Mouse (Mus musculus) adrenal gland, postnatal 36 days (tissue): ENCODE results near the gene Pou3f3. TPM values are rescaled to one million over a fixed set of nuclear protein-coding genes. Genes with fewer than 3 reads are reported as not detected.

ENCODE experiments used
- DNase-seq, 2 experiments: peaks; one replicate each; pipeline ENCODE4 v3.0.0; 2021; ENCODE audit warnings: mixed read lengths in 1 of 2
- long read RNA-seq, 2 experiments: library from polyadenylated mRNA; stranded (forward); transcript quantifications; one replicate each; pipeline ENCODE4 v2.0.0; 2021; ENCODE audit warnings: borderline sequencing depth in 2 of 2
- total RNA-seq, 2 experiments: library from RNA; stranded (reverse); gene quantifications; 2 replicates each; pipeline ENCODE4 v1.2.3; 2021

Pou3f3 gene
- under 1 TPM in 1 of 2 experiments, not detected in 1; 0.07 TPM for total RNA-seq
- long read RNA-seq, experiment 1 = 0 reads
- long read RNA-seq, experiment 2 = 0 reads

DNA sequence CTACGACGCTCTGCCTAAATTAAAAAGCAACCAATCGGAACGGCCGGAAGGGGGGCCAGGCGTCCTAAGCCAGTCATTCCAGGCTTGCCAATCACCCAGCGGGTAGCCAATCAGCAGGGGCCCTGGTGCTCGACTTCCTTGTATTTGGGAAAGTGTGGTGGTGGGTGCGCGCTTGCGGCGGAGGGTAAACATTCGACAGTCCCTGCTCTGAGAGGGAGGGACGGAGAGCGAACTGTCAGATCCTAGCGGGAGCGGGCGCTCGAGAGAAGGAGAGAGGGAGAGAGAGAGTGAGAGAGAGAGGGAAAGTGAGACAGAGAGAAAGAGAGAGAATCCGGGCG, at the start of gene Pou3f3:
Pou3f3 (plus strand) TSS at position 191 of the 338 bp plus-strand sequence.
- DNase-seq = peak; percentile 48 to 69

DNA sequence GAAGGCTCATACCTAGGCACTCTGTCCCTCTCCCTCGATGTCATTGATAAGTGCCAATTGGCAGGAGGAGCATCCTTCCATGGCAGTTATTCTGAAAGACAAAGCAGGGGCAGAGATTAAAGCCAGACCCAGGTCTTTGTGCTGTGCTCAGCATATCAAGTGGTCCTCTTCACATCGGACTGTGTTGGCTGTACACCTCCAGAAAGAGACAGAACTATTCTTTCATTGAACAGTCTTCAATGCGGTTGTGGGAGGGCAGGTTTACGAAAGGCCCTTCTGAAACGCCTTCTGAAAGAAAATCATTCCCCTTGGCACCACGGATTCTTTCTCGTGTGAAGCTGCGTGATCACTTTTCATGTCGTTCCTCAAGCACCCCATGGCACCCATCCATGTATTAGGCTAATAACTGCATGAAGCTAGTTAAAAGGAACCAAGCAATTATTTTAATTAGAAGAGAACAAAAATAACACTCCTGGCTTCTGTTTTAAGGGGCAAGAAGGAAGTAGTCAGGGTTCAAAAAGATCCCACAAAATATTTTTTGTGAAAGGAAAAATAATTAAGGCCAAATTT, 47.1 kb upstream of the Pou3f3 start:
- DNase-seq = no peak

GRCm38 (mm10) chr1:42651461-42651860, 44.1 kb upstream of the Pou3f3 start:
- no peak for DNase-seq

DNA sequence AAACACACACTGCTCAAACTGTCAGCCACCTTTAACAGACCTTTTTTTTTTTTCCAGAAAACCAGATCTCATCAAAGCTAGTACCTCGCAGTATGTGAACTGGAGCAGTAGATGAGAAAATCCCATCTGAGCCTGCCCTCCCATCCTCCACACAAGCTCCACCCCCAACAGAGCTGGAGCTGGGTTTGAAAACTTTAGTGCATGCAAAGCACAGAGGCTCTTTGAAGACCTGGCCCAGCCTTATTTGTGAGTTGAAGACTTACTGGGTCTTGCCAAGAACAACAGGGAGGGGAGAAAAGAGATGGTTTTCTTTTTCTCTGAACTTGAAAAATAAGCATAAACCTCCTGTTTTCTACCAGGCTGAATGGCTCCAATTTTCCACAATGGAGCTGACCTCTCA, 28.0 kb upstream of the Pou3f3 start:
- DNase-seq = no peak

DNA sequence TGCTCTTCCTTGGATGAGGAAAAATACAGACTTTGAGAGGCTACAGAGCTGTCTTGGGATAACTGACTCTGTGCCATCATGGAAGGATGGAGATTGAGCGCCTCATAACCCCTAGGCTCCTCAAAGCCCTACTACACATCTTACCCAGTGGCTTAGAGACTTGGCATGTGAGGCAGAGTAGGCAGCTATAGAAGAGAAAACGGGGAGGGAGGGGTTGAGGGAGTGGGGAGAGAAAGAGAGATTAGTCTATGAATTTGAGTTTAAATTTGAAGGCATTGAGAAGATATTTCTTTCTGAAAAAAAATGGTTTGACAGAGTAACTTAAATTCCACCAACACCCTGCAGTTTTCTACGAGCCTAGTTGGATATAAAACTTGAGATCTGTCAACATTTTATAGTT, 14.9 kb upstream of the Pou3f3 start:
- no peak for DNase-seq

GRCm38 (mm10) chr1:42681762-42682161, 13.8 kb upstream of the Pou3f3 start:
- no peak for DNase-seq

GRCm38 (mm10) chr1:42683861-42684260, 11.7 kb upstream of the Pou3f3 start:
- no peak for DNase-seq

- no peak for DNase-seq
Observed at GRCm38 (mm10) chr1:42684345-42684744, 11.2 kb upstream of the Pou3f3 start.

DNA sequence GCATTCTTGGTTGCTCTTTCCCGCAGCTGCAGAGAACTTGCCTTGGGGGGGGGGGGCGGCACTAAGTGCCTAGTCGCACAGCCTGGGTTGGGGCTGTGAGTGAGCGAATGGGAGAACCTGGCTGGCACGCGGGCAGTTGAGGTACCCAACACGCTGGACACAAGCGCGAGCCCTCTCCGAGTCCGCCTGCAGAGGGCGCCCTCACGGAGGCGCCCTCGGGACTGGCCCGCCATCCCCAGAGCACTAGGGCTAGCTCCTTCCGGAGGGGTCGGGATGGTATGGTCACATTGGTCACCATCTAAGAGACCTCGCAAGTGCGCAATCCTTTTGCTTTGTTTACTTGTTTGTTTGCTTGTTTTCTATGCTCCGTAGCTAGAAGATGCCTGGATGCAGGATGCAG, 10.8 kb upstream of the Pou3f3 start:
- no peak for DNase-seq

DNA sequence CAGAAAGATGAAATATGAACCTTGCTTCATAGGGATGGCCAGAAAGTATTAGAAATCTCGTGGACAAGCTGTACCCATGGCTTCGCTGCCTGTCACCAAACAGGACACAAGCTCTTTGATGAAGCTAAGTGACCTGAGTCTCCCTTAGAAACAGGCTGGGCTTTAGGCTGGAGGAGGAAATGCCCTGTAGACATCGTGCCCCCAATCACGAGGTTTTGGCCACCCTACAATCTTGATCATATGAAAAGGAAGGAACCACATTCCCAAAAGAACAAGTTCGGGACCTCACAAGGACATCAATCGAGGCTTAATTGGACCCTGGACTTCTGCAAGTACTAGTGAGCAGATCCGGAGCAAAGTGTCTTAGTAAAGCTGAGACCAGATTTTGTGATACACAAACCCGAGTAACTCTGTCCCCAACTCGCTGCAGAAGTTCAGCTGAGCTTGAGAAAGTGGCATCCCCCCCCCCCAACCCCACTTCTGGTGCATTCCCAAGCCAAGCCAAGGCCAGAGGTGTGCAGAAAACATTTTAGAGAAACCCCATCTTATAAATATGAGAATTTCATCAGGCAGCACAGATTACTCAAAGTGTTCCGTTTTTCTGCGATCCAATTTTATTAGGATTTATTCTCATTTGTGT, 10.1 kb upstream of the Pou3f3 start:
- DNase-seq = no peak

GRCm38 (mm10) chr1:42686194-42687131, 9.1 kb upstream of the Pou3f3 start:
- DNase-seq = no peak

DNA sequence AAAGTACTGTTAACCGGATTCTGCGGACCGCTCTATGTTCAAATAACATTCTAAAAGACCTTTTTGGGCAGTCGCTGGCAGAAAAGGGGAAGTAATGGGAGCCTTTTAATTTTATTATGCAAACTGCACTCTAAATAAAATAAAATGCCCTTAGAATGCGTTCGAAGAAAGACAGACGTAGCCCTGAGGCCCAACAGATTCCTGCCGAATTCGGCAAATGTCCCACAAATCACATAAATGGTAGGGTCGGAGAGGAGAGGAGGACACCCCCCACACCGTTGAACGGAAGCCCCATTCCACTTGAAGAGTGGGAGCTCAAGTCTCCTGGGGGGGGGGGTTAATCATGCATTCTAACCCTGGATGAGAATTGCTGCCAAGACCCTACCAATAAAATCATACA, 8.3 kb upstream of the Pou3f3 start:
- DNase-seq = no peak

DNA sequence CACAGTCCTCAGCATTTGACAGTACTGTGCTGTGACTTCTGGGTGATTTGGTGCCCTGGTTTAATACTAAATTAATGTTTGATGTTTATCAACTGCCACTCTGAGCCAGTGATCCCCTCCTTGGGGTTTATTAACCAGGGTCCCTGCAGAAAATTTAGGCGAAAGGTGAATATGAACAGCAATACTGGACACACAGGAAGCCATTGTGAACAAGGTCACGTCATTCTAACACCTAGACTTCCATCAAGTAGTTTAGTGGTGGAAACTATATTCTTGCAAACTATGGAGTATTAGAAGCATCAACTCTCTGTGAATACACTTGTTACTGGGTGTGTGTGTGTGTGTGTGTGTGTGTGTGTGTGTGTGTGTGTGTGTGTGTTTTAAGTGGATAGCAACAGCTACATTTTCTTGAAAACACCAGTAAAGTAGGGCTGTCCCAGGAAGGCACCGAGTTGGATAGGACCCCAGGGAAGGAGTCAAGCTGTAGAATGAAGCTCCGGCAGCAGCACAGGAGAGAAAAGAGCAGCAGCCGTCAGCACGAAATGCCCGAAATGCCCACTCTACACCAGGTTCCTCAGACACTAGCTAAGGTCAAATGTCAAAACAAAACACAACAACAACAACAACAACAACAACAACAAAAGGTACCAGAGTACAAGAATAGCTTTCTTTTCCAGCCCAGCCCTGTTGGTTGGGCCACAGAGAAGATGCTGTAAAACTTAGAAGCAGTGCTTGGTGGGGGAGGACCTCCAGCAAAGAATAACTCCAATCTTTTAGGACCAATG, 7.6 kb upstream of the Pou3f3 start:
- no peak for DNase-seq

DNA sequence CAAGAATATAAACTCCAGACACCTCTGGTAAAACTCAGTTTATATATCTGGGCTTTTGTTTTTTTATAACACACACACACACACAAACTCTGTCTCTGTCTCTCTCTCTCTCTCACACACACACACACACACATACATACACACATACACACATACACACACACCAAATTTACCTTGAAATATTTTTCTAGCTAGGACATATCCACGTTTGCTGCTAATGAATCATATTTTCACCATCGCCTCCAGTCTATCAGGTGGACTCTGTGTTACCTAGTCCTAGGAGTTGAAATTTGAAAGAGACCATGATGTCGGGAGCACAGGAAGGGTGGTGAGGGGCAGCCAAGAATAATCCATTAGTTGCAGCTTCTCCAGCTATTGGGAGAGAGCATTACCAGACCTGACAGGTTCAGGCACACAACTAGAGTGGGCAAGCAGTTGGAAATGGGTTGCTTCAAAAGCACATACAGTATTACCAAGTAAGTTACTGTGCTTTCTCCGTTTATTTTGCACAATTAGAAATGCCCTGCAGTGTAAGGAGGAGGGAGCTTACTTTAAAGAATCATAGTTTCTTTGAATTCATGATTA, 6.9 kb upstream of the Pou3f3 start:
- no peak for DNase-seq

DNA sequence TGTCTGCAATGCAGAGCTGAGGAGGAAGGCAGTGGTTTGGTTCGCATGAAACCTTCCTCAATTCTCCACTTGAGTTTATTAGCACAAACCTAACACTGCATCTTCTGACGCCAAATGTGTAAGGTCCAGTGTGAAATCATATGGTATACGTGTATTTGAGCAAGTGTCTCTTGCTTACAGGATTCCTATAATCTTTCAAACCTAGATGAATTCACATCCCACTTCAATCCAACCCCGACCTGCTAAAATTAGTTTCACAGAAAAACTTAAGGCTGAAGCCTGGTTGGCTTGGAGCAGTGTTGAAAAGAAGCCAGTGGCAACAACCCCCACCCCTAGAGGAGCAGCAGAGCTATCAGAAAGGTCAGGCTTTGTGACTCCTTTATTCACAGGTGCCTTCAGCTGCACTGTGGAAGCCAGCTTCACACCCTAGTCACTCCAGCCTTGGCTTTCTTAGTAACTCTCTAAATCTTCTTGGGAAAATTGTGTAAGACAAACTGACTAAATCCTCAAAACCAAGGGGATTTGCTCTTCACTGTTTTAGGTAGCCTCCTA, 5.5 kb upstream of the Pou3f3 start:
- no peak for DNase-seq

DNA sequence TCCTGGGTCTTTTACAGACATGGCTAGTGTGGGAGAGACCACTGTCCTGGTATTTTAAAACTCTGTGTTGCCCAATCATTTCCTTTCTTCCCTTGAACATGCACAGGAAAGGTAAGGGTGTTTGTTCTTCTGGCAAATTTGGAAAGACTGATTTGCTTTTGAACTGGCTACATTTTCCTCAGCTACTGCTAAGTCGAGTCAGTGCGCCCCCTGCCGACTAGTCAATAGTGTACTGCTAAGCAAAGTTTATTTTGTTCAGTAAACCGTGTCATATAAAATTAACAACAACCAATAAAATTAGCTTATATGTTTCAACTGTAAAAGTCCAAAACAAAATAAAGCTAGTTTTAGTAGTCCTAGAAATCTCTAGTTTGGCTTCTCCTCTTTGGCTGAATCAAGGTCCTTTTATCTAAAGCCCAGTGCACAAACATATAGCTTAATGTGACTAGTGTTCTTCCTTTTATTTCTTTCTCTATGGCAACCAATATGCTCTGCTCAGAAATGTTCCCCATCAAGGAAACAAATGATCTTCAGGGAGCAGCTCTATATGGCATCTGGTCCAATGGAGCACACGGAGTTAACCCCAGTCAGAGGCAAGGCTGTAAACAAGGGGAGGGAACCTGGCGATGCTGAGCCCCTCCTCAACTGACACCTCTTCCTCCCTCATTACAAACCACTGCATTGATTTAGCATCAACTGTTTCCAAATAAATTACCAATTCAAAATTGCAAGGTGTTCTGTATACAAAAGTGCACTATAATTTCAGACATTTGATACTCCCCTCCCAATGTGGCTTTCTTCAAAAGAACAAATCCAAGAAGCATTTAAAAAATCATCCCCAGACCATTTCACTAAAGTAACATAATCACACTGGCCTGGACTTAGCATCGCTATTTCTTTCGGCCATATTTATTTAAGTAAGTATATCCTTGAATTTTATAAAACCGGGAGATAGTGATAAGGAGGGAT, 4.1 kb upstream of the Pou3f3 start:
- peak; percentile 63 to 77 for DNase-seq

GRCm38 (mm10) chr1:42692221-42692620, 3.3 kb upstream of the Pou3f3 start:
- no peak for DNase-seq

- no peak for DNase-seq
Observed at GRCm38 (mm10) chr1:42693101-42693715, 2.4 kb upstream of the Pou3f3 start.

- peak in 1 of 2 experiments; percentile 14 for DNase-seq
Observed at GRCm38 (mm10) chr1:42693852-42694251, 1.7 kb upstream of the Pou3f3 start.

- no peak for DNase-seq
Observed at GRCm38 (mm10) chr1:42694290-42694664, 1.3 kb upstream of the Pou3f3 start.
